Mouse (Mus musculus) ES-Bruce4 (cell line): Measurements from ENCODE around the gene Foxp4.

Experiments used
- CTCF ChIP-seq: IDR thresholded peaks from one replicate; pipeline ENCODE4 v1.8.1; 2011; ENCODE audit warnings: low read depth, low read length
- POLR2A ChIP-seq: IDR thresholded peaks from one replicate; pipeline ENCODE4 v1.8.1; 2011; ENCODE audit warnings: low read length; ENCODE audit not compliant: insufficient read depth

DNA sequence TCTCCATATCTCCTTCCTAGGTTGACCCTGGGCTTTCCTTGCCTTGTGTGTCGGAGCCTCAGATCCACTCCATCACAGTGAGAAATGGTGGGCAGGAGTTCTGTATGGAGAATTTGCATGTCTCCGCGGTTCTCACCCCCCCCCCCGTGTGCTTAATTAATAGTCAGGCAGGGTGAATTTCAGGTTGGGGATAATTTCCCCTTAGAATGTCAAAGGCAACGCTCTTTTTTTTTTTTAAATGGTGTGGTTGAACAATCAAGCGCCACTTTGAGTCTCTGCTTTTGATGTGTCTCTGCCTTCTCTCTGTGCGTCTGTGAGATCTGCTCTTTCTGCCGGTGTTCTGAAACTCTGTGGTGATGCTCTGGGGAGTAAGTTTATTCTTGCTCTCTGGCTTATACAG is 69.5 kb downstream of the Foxp4 start:
- TF ChIP-seq POLR2A (no peak), CTCF (no peak)
